Mouse (Mus musculus) c-Kit-positive CD71-positive TER-119-negative erythroid progenitor cells, embryonic 14.5 days (primary cell): ENCODE data around the gene Mon1a.

Experiments used
- DNase-seq: peaks from one replicate; pipeline ENCODE4 v3.0.0-alpha.2; 2013; ENCODE audit warnings: low read depth

Mon1a gene

DNA sequence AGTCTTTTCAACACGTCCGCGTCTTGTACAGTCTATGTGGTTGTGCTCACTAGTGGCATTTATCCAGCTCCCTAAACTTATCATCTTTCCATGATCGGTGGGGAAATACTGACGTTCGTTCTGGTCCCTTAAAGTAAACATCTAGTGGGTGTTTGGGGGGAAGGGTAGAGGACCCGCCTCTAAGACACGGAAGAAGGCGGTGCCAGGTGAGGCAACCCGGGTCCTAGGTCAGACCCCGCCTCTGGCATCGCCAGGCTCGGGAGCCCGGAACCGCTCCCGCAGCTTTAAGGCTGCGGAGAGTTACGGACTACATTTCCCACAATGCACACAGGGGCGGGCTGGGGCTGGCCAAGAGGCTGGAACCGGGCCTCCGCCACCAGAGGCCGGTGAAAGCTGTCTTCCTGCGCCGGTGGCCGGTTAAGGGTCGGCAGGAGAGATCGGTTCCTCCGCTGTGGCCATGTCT is at the start of gene Mon1a:
Mon1a (plus strand) TSS at position 348 of the 463 bp plus-strand sequence.
- peak; percentile 73 for DNase-seq

GRCm38 (mm10) chr9:107838869-107839268 is 49.1 kb upstream of the Mon1a start:
- DNase-seq = no peak

DNA sequence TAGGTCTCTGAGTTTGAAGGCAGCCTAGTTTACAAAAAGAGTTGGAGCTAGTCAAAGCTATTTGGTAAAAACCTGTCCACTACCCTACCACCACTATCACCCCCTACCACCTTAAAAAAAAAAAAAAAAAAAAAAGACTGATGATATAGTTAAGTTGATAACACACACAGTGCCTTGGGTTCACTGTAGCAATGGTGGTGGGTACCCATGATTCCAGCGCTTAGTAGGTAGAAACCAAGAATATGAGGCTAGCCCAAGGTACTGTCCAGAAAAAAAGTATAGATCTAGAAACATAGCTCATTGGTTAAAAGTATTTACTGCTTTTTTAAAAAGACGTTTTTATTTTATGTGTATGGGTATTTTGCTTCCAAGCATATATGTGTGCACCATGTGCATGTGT is 45.2 kb upstream of the Mon1a start:
- no peak for DNase-seq

DNA sequence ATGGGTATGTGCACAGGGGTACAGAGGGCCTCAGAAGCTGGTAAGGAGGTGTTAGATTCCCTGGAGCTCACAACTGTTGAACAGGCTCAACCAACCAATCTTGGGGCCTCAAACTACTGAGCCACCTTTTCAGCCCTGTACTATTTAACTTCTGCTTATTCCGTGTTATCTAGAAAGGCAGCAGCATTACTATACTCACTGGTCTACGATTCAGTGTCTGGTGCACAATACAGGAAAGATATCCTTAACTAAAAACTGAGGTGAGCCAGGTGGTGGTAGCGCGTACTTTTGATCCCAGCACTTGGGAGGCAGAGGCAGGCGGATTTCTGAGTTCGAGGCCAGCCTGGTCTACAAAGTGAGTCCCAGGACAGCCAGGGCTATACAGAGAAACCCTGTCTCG is 39.0 kb upstream of the Mon1a start:
- DNase-seq = no peak

GRCm38 (mm10) chr9:107858343-107858742 is 29.6 kb upstream of the Mon1a start:
- no peak for DNase-seq

DNA sequence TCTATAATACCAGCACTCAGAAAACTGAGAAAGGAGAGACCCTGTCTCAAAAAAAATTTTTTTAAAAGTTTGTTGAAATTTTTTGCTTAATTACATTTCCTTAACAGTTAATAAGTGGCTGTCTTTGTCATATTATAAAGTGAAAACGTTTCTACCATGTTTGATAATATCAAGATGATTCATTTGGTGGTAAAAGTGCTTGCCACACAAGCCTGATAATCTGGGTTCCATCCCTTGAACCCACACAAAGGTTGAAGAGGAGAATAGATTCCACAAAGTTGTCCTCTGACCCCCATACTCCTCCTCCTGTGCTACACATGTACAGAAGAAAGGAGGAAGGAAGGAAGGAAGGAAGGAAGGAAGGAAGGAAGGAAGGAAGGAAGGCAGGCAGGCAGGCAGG is 23.5 kb upstream of the Mon1a start:
- DNase-seq = no peak

- no peak for DNase-seq
These were observed 21.9 kb upstream of the Mon1a start for GRCm38 (mm10) chr9:107866081-107866480.

DNA sequence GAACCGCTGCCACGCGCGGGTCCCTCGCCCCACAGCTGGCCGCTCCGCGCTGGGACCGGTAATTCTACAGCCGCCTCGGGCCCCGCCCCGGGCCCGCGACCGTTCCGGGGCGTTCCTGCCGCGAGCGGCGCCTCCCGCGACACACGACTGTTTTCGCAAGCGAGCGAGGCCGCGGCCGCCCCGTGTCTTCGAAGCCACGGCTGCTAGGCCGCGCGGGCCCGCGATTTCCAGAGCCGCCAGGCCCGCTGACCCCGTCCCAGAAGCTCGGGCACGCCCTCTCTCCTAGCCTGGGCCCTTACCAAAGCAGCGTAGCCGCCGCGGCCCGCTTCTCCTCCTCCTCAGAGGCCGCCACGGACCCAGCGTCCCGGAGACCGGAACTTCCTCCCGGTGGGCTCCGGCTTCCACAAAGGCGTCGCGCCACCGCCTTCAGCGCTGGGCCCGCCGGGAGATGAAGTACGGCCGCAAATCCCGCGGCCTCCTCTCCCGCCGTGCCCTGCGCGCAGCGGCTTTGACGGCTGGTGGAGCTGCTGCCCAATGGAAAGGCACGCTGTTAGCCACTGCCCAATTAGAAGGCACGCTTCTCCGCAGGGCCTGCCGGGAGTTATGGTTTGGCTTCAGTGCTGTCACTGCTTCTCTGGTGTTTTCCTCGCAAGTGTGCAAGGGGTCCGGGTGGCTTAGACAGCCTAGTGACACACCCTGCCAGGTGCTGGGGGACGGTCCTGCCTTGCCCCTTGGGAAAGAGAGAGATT is 15.4 kb upstream of the Mon1a start:
- peak; percentile 92 for DNase-seq

DNA sequence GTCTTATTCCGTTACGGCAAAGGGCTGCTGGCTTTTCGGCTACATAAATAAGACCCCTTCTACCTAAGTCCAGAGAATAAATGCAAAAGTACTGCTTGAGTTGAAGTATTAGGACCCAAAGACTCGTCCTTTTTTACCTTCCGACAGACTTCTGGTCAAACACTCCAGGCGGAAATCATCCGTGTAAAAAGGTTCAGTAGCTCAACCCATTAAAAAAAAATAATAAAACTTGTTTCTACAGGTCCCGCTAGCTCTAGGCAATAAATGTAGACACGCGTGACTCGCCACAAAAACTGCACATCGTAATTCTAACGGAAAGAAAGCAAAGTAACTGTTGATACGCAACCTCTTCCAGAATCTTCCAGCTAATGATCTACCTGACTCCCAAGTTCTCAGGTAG is 14.8 kb upstream of the Mon1a start, which contains the start of gene Rbm6:
Rbm6 (minus strand) TSS at position 101 of the 400 bp plus-strand sequence.
- no peak for DNase-seq

DNA sequence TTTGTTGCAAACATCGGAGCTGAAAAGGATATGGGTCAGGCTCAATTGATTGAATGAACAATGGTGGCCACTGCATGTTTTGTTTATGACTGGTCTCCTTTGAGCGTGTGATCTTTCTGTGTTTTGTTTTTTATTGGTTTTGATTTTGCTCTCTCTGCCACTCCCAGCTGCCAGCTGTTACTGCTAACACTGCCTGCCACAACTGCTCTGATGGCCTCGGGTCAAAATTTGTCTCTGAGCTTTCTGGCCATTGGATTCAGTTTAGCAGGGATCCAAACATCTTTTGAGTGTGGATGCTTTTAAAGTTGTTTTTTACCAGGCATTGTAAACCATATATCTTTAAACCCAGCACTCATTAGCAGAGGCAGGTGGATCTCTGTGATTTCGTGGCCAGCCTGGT is 7.5 kb upstream of the Mon1a start:
- DNase-seq = no peak

GRCm38 (mm10) chr9:107888267-107888850 is 408 bp downstream of the Mon1a start:
- no peak for DNase-seq

- DNase-seq = no peak
These were observed 2.3 kb downstream of the Mon1a start for GRCm38 (mm10) chr9:107890260-107890659.

GRCm38 (mm10) chr9:107891023-107891422 is 3.1 kb downstream of the Mon1a start:
- no peak for DNase-seq

- DNase-seq = no peak
These were observed 10.6 kb downstream of the Mon1a start for GRCm38 (mm10) chr9:107898563-107898962.

DNA sequence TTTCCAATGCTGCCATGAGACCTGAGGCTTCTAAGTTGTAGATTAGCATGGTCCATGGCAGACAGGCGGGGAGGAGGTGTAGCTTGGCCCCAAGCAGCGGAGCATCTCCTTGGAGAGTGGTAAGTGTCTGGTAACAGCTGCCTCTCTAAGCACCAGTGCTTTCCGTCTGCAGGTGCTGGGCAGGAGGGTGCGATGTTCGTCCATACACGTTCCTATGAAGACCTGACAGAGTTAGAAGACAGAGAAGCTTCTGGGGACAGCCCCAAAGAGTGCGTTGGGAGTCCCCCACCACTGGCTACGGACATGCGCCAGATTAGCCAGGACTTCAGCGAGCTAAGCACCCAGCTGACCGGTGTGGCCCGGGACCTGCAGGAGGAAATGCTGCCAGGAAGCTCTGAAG is 11.9 kb downstream of the Mon1a start:
- DNase-seq = no peak

DNA sequence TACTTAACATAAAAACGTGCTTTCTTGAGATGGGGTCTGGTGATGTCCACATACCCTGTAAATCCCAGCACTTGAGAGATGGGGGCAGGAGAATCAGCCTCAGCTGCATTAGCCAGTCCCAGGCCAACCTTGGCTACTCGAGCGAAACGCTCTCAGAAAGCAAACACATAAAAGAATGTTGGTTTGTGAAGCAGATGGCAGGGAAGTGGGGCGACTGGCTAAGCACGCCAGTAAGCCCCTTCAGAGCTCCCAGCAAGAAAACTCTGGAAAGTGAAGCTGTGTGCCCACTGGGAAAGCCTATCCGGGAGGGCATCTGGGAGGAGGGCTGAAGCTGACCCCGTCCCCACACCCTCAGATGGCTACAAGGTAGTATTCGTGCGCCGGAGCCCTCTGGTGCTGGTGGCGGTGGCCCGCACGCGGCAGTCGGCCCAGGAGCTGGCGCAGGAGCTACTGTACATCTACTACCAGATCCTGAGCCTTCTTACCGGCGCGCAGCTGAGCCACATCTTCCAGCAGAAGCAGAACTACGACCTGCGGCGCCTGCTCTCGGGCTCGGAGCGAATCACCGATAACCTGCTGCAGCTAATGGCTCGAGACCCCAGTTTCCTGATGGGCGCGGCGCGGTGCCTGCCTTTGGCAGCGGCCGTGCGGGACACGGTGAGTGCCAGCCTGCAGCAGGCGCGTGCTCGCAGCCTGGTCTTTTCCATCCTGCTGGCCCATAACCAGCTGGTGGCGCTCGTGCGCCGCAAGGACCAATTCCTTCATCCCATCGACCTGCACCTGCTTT is 13.1 kb downstream of the Mon1a start:
- DNase-seq = peak; percentile 55

DNA sequence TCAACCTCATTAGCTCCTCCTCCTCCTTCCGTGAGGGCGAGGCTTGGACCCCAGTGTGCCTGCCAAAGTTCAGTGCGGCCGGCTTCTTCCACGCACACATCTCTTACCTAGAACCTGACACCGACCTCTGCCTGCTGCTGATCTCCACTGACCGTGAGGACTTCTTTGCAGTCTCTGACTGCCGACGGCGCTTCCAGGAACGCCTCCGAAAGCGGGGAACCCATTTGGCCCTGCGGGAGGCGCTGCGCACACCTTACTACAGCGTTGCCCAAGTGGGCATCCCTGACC is 13.6 kb downstream of the Mon1a start:
- no peak for DNase-seq

DNA sequence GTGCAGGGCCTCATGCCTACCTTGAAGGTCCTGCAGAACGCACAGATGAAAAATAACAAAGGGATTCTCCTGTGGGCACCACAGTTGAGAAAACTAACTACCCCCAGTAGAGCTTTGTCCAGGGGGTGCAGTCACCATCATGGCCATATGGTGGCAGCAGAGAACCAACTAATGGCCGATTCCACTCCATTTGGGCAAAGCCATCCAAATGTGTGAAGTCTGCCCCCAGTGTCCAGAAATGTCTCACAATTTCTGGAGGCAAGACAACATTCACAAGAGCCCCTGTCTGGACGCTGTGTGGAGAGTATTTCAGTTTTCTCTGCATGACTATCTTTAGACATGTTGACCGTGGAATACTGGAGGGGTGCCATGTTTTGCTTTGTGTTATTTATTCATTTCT is 16.8 kb downstream of the Mon1a start:
- peak; percentile 85 for DNase-seq

GRCm38 (mm10) chr9:107906252-107906966 is 18.5 kb downstream of the Mon1a start, which contains the start of gene Mst1r:
Mst1r (plus strand) TSS chr9:107906873.
- peak; percentile 61 for DNase-seq

DNA sequence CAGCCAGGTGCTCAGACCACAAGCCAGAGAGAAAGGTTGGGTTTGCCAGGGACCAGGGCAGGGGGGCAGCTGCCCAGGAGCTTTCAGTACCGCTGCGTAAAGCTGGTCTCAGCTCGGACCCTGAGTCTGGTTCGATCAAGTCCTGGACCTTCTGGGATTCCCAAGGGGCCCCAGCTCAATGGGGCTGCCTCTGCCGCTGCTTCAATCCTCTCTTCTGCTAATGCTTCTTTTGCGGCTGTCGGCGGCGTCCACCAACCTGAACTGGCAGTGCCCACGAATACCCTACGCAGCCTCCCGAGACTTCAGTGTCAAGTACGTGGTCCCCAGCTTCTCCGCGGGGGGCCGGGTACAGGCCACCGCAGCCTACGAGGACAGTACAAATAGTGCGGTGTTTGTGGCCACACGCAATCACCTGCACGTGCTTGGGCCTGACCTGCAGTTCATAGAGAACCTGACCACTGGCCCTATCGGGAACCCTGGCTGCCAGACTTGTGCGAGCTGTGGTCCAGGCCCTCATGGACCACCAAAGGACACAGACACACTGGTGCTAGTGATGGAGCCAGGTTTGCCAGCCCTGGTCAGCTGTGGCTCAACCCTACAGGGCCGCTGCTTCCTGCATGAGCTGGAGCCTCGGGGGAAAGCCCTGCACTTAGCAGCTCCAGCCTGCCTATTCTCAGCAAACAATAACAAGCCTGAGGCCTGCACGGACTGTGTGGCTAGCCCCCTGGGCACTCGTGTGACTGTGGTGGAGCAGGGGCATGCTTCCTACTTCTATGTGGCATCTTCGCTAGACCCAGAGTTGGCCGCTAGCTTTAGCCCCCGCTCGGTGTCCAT is 19.2 kb downstream of the Mon1a start:
- DNase-seq = no peak

DNA sequence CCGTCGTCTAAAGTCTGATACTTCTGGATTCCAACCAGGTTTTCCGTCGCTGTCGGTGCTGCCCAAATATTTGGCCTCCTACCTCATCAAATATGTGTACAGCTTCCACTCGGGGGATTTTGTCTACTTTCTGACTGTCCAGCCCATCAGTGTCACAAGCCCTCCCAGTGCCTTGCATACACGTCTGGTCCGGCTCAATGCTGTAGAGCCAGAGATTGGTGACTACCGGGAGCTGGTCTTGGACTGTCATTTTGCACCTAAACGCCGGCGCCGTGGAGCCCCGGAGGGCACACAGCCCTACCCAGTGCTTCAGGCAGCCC is 19.8 kb downstream of the Mon1a start:
- DNase-seq = no peak
